In the genomic region with DNA sequence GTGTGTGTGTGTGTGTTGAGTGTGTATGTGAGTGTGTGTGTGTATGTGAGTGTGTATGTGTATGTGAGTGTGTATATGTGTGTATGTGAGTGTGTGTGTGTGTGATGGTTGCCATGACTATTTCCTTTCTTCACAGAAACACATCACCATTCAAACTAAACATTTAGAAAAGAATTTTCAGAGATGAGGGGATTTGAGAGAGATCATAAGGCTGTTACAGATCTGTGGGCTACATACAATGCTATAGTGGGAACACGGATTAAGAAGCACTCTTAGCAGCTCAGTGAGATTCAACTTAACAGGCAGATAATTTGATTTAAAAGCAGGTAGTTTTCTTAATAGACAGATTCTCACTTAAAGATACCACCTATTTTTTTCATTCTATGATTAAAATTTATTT, we compare ENCODE assay signal across 24 mouse cellular contexts.
DNase-seq lines count a peak whose midpoint lies in the region; ATAC-seq and TF ChIP-seq lines count a peak whose summit lies in the region.
"Had no signal": no experiment of that assay in that cellular context is flagged by ENCODE, and none has a peak within 500 bp of the region (broad histone marks: within the 10 kb centered on the region; RNA-seq: fewer than 3 reads in every experiment).

No protein-coding gene starts in this region.

- TF ChIP-seq CTCF in embryonic fibroblast, embryonic 13.5 days (IDR thresholded peaks at IDR 0.05; ENCODE audit: borderline replicate concordance, insufficient read depth, low read length), result no peak

- no peaks in the 10 kb centered on the region for H3K9me3 ChIP-seq in forebrain, embryonic 15.5 days
- no peaks in the 10 kb centered on the region for H3K9me3 ChIP-seq in forebrain, embryonic 10.5 days
- no peaks in the 10 kb centered on the region for H3K9me3 ChIP-seq in lung, embryonic 15.5 days
- H3K9me3 ChIP-seq: heart, embryonic 12.5 days; heart, embryonic 15.5 days; hindbrain, embryonic 10.5 days; hindbrain, embryonic 13.5 days; intestine, embryonic 15.5 days had no signal

- no peaks in the 10 kb centered on the region for H3K27me3 ChIP-seq in forebrain, embryonic 15.5 days
- no peaks in the 10 kb centered on the region for H3K27me3 ChIP-seq in forebrain, embryonic 10.5 days (ENCODE audit: poor library complexity, severe bottlenecking)
- no peaks in the 10 kb centered on the region for H3K27me3 ChIP-seq in lung, embryonic 15.5 days
- H3K27me3 ChIP-seq: heart, embryonic 12.5 days; heart, embryonic 15.5 days; hindbrain, embryonic 13.5 days; intestine, embryonic 15.5 days had no signal

- peaks cover 3% of the 10 kb centered on the region for H3K4me1 ChIP-seq in forebrain, embryonic 15.5 days
- peaks cover 11% of the 10 kb centered on the region for H3K4me1 ChIP-seq in forebrain, embryonic 10.5 days
- peaks cover 7% of the 10 kb centered on the region; the same call in 1 of the 2 replicates for H3K4me1 ChIP-seq in lung, embryonic 15.5 days
- H3K4me1 ChIP-seq in embryonic fibroblast, embryonic 13.5 days (ENCODE audit: control insufficient read depth, insufficient read depth, low read length), result peaks cover 2% of the 10 kb centered on the region
- H3K4me1 ChIP-seq: heart, embryonic 12.5 days; heart, embryonic 15.5 days; intestine, embryonic 15.5 days had no signal

- H3K27ac ChIP-seq in forebrain, embryonic 15.5 days (replicated peaks), result no peak overlapping the region
- no peak overlapping the region for H3K27ac ChIP-seq in forebrain, embryonic 10.5 days
- no peak overlapping the region for H3K27ac ChIP-seq in lung, embryonic 15.5 days
- H3K27ac ChIP-seq in embryonic fibroblast, embryonic 13.5 days (ENCODE audit: insufficient read depth, low read length), result peak overlapping the region; percentile 94
- H3K27ac ChIP-seq: gastrocnemius, adult 2 months; heart, embryonic 15.5 days; hindbrain, embryonic 10.5 days; hindbrain, embryonic 13.5 days; intestine, embryonic 15.5 days had no signal

- H3K9ac ChIP-seq in forebrain, embryonic 15.5 days (replicated peaks), result no peak overlapping the region
- H3K9ac ChIP-seq in lung, embryonic 15.5 days, result no peak overlapping the region
- H3K9ac ChIP-seq: forebrain, postnatal 0 days; heart, embryonic 12.5 days; heart, embryonic 15.5 days; hindbrain, embryonic 13.5 days; intestine, embryonic 15.5 days had no signal

- no peak overlapping the region for H3K4me3 ChIP-seq in forebrain, embryonic 15.5 days
- no peak overlapping the region for H3K4me3 ChIP-seq in forebrain, embryonic 10.5 days
- no peak overlapping the region for H3K4me3 ChIP-seq in lung, embryonic 15.5 days
- no peak overlapping the region for H3K4me3 ChIP-seq in embryonic fibroblast, embryonic 13.5 days (ENCODE audit: insufficient read depth, low read length)
- H3K4me3 ChIP-seq: gastrocnemius, adult 2 months; heart, embryonic 12.5 days; heart, embryonic 15.5 days; hindbrain, embryonic 10.5 days; hindbrain, embryonic 13.5 days; intestine, embryonic 15.5 days had no signal

- no peaks in the 10 kb centered on the region for H3K36me3 ChIP-seq in forebrain, embryonic 15.5 days
- no peaks in the 10 kb centered on the region for H3K36me3 ChIP-seq in forebrain, embryonic 10.5 days (replicated peaks)
- H3K36me3 ChIP-seq in lung, embryonic 15.5 days, result no peaks in the 10 kb centered on the region
- H3K36me3 ChIP-seq: heart, embryonic 12.5 days; heart, embryonic 15.5 days; hindbrain, embryonic 10.5 days; hindbrain, embryonic 13.5 days; intestine, embryonic 15.5 days had no signal

- DNase-seq in forebrain, embryonic 10.5 days (ENCODE audit: extremely low spot score, low spot score), result no peak
- DNase-seq in lung, postnatal 36 days, result no peak
- DNase-seq in gastrocnemius, adult 8-10 months (ENCODE audit: low spot score in 2 of 2), result no peak
- DNase-seq: adrenal gland, adult 2 months; adrenal gland, postnatal 14 days; cerebellum, adult 11-12 months; cerebellum, adult 8-10 months; cerebellum, postnatal 10 days; forebrain, postnatal 0 days; gastrocnemius, adult 2 months; gastrocnemius, postnatal 25 days; heart, adult 18-20 months; heart, postnatal 10 days; heart, postnatal 36 days had no signal

- WGBS in forebrain, embryonic 15.5 days, result 56% methylated on average over 1 of the region's 1 CpGs
- WGBS in forebrain, embryonic 10.5 days, result 76% methylated on average over 1 of the region's 1 CpGs
- 31% methylated on average over 1 of the region's 1 CpGs for WGBS in lung, embryonic 15.5 days

- no peak overlapping the region for H3K4me2 ChIP-seq in forebrain, embryonic 15.5 days (replicated peaks)
- H3K4me2 ChIP-seq in lung, embryonic 15.5 days, result no peak overlapping the region
- H3K4me2 ChIP-seq: heart, embryonic 12.5 days; heart, embryonic 15.5 days; hindbrain, embryonic 13.5 days; intestine, embryonic 15.5 days had no signal

- TF ChIP-seq POLR2A in embryonic fibroblast, embryonic 13.5 days (IDR thresholded peaks at IDR 0.05; ENCODE audit: low read depth, low read length), result no peak

- peak; percentile 19; the same call in 1 of the 2 replicates for ATAC-seq in forebrain, embryonic 15.5 days (replicated peaks)
- peak; percentile 64; the same call in 1 of the 2 replicates for ATAC-seq in lung, embryonic 15.5 days (ENCODE audit: borderline replicate concordance, extremely low read depth, low FRiP score, low TSS enrichment)
- ATAC-seq: CD4-positive, CD25-positive, alpha-beta regulatory T cell, adult 4 months; forebrain, postnatal 0 days; hindbrain, embryonic 16.5 days; intestine, embryonic 15.5 days had no signal
